Mouse (Mus musculus) testis, adult 2 months (tissue): ENCODE data around the gene Gtse1.

Experiments used
- CTCF ChIP-seq: fragments of 200-500 bp; IDR thresholded peaks from 2 replicates; pipeline ENCODE4 v1.5.1; 2012; ENCODE audit warnings: low read depth, mild to moderate bottlenecking, inconsistent platforms, low read length, moderate library complexity; ENCODE audit not compliant: control insufficient read depth, insufficient read depth, insufficient replicate concordance
- POLR2A ChIP-seq: fragments of 200-500 bp; IDR thresholded peaks from 2 replicates; pipeline ENCODE4 v1.6.1; 2012; ENCODE audit warnings: low read depth, mild to moderate bottlenecking, inconsistent platforms, low read length, moderate library complexity; ENCODE audit not compliant: control insufficient read depth

GRCm38 (mm10) chr15:85899396-85899795, 39.9 kb downstream of the Gtse1 start:
- TF ChIP-seq CTCF = no peak
- TF ChIP-seq POLR2A = no peak
